Mouse (Mus musculus) hindbrain, embryonic 12.5 days (tissue): ENCODE data around the gene Fkbp8. TPM values are rescaled to one million over a fixed set of nuclear protein-coding genes. Genes with fewer than 3 reads are reported as not detected.
A peak's percentile ranks its signal among the peaks of the same experiment; 100 is the strongest.

ENCODE experiments used
- ATAC-seq: fragments of 200-750 bp; cut with Nextera tagmentation; 2 replicates; pipeline ENCODE4 v1.8.0; 2017; ENCODE audit warnings: moderate TSS enrichment; ENCODE audit not compliant: low FRiP score
- H3K27ac ChIP-seq: fragments of 300-500 bp; sonication (generic); 2 replicates; pipeline ENCODE4 v1.5.1; 2016; ENCODE audit warnings: mild to moderate bottlenecking
- H3K27me3 ChIP-seq: fragments of 300-500 bp; sonication (generic); 2 replicates; pipeline ENCODE4 v1.6.1; 2016; ENCODE audit warnings: mild to moderate bottlenecking
- H3K36me3 ChIP-seq: fragments of 300-500 bp; sonication (generic); 2 replicates; pipeline ENCODE4 v1.6.1; 2016; ENCODE audit warnings: mild to moderate bottlenecking
- H3K4me1 ChIP-seq: fragments of 300-500 bp; sonication (generic); 2 replicates; pipeline ENCODE4 v1.6.1; 2016
- H3K4me2 ChIP-seq: fragments of 300-500 bp; sonication (generic); replicated peaks from 2 replicates; pipeline ENCODE4 v1.6.1; 2016; ENCODE audit warnings: mild to moderate bottlenecking
- H3K4me3 ChIP-seq: fragments of 300-500 bp; sonication (generic); 2 replicates; pipeline ENCODE4 v1.5.1; 2016; ENCODE audit warnings: mild to moderate bottlenecking
- H3K9ac ChIP-seq: fragments of 300-500 bp; sonication (generic); 2 replicates; pipeline ENCODE4 v1.6.1; 2016; ENCODE audit warnings: mild to moderate bottlenecking, moderate library complexity
- H3K9me3 ChIP-seq: fragments of 300-500 bp; sonication (generic); replicated peaks from 2 replicates; pipeline ENCODE4 v1.6.1; 2016; ENCODE audit warnings: mild to moderate bottlenecking
- WGBS: fragments of 180-500 bp; shearing (Covaris S2); methylation state at CpG from one replicate; pipeline ENCODE4 v1.1.7; 2016; 5-methylcytosine and 5-hydroxymethylcytosine counted together
- polyA plus RNA-seq: library from polyadenylated mRNA; unstranded; fragments of >200 nt; fragmentation: Nextera tagmentation; extraction: Ambion mirVana; gene quantifications from 2 replicates; pipeline ENCODE4 v1.2.1, GENCODE M21; 2016

Fkbp8 gene
- polyA plus RNA-seq: 313 and 334 TPM in 2 replicates

DNA sequence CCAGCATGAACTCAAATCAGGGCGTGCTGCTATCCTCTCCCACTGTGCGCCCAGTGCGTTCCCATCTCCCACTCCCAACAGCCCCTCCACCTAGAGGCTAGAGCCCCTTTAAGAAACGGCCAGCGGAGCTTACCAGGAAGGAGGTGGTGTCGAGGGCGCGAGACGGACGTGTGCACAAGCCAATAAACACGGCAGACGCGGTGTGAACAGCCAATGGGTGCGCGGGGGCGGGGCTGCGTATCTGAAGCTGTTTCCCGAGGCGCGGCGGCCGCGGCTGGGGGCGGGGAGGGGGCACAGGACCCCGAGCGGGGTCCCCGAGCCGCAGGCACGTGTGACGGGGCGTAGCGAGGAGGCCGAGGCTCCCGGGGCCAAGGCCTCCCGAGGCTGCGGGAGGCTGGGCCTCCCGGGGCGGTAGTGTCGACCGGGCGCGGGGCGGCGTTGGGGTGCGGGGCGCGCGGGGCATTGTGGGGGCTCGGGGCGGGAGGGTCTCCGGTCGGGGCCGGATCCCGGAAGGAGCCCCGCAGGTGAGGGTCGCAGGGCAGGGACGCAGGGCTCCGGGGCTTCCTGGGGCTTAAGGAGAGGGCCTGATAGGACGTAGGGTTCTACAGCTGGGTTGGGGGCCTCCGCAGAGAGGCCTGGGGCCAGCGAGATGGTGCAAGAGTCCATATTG is at the start of gene Fkbp8, which contains the start of gene Kxd1:
Gene Fkbp8 (plus strand): TSS at position 213 of the 670 bp plus-strand sequence.
Gene Kxd1 (minus strand): TSS at position 445 of the 670 bp plus-strand sequence.
- peak; percentile 94 for ATAC-seq

DNA sequence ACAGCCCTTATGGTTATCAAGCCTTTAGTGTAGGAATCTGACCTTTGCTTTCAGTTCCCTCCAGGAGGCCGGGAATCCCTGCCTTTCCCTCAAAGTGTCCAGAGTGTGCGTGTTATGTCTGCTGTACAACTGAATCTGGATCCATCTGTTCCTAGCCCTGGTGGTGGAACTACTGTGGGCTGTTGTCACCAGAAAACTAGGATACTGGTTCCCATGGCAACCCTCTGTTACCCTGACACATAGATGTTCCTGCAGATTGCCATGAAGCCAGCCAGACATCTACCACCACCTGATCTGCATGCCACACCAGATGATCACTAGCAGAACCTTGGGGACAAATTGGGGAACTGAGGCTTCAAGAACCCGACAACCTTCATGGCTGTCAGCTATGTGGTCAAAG is 45.6 kb upstream of the Fkbp8 start:
- 66% methylated on average over 3 of the region's 3 CpGs for WGBS
- ATAC-seq: no peak
- Histone ChIP-seq H3K9ac (no peak overlapping the region), H3K27me3 (peaks cover 78% of the 10 kb centered on the region), H3K27ac (no peak overlapping the region), H3K36me3 (no peaks in the 10 kb centered on the region), H3K4me1 (peaks cover 7% of the 10 kb centered on the region), H3K4me2 (no peak overlapping the region), H3K9me3 (no peaks in the 10 kb centered on the region), H3K4me3 (no peak overlapping the region)

More for the DNA sequence above, at the start of gene Fkbp8, which contains the start of gene Kxd1:
- H3K27me3 ChIP-seq: no peaks in the 10 kb centered on the region
- WGBS: under 1% methylated on average over 61 of the region's 61 CpGs
- H3K4me2 ChIP-seq: peak within 1 kb of the TSS; percentile 77
- peaks cover 29% of the 10 kb centered on the region for H3K36me3 ChIP-seq
- H3K4me1 ChIP-seq: peaks cover 33% of the 10 kb centered on the region
- peak within 1 kb of the TSS; percentile 67 for H3K4me3 ChIP-seq
- H3K9me3 ChIP-seq: no peaks in the 10 kb centered on the region
- H3K9ac ChIP-seq: peak within 1 kb of the TSS; percentile 92
- peak within 1 kb of the TSS; percentile 89 for H3K27ac ChIP-seq

GRCm38 (mm10) chr8:70482943-70483342 is 44.6 kb upstream of the Fkbp8 start:
- no peak overlapping the region for H3K4me3 ChIP-seq
- peaks cover 14% of the 10 kb centered on the region for H3K4me1 ChIP-seq
- no peak overlapping the region for H3K27ac ChIP-seq
- no peak overlapping the region for H3K4me2 ChIP-seq
- H3K9ac ChIP-seq: no peak overlapping the region
- no peak for ATAC-seq
- 56% methylated on average over 2 of the region's 2 CpGs for WGBS
- H3K27me3 ChIP-seq: peaks cover 83% of the 10 kb centered on the region
- H3K36me3 ChIP-seq: no peaks in the 10 kb centered on the region
- no peaks in the 10 kb centered on the region for H3K9me3 ChIP-seq

GRCm38 (mm10) chr8:70486191-70486681 is 41.3 kb upstream of the Fkbp8 start:
- 51% methylated on average over 7 of the region's 7 CpGs for WGBS
- no peak overlapping the region for H3K27ac ChIP-seq
- peaks cover 98% of the 10 kb centered on the region for H3K27me3 ChIP-seq
- H3K4me3 ChIP-seq: peak overlapping the region; percentile 45; the same call in 1 of the 2 replicates
- no peaks in the 10 kb centered on the region for H3K9me3 ChIP-seq
- no peak for ATAC-seq
- H3K4me1 ChIP-seq: peaks cover 33% of the 10 kb centered on the region
- no peaks in the 10 kb centered on the region for H3K36me3 ChIP-seq
- peak overlapping the region; percentile 70 for H3K4me2 ChIP-seq
- peak overlapping the region; percentile 69; the same call in 1 of the 2 replicates for H3K9ac ChIP-seq

- peak within 1 kb of the TSS; percentile 69 for H3K9ac ChIP-seq
- H3K27me3 ChIP-seq: peaks cover 99% of the 10 kb centered on the region
- H3K9me3 ChIP-seq: no peaks in the 10 kb centered on the region
- H3K4me2 ChIP-seq: peak within 1 kb of the TSS; percentile 70
- H3K27ac ChIP-seq: no peak within 1 kb of the TSS
- H3K4me3 ChIP-seq: peak within 1 kb of the TSS; percentile 45
- peaks cover 33% of the 10 kb centered on the region for H3K4me1 ChIP-seq
- 3% methylated on average over 33 of the region's 33 CpGs for WGBS
- no peaks in the 10 kb centered on the region for H3K36me3 ChIP-seq
- peak; percentile 51; the same call in 1 of the 2 replicates for ATAC-seq
Measured at GRCm38 (mm10) chr8:70486941-70487520, 40.5 kb upstream of the Fkbp8 start, which contains the start of gene Tmem59l. Gene Tmem59l (minus strand): TSS chr8:70487358.

GRCm38 (mm10) chr8:70487993-70488796 is 39.3 kb upstream of the Fkbp8 start:
- no peak for ATAC-seq
- H3K4me3 ChIP-seq: peak overlapping the region; percentile 25
- peaks cover 100% of the 10 kb centered on the region for H3K27me3 ChIP-seq
- no peaks in the 10 kb centered on the region for H3K36me3 ChIP-seq
- peaks cover 44% of the 10 kb centered on the region for H3K4me1 ChIP-seq
- H3K9ac ChIP-seq: 0 out of 2 replicates have a peak overlapping the region, but pooled peaks have one; percentile 39
- no peaks in the 10 kb centered on the region for H3K9me3 ChIP-seq
- H3K4me2 ChIP-seq: peak overlapping the region; percentile 70
- no peak overlapping the region for H3K27ac ChIP-seq
- WGBS: 1% methylated on average over 55 of the region's 55 CpGs

DNA sequence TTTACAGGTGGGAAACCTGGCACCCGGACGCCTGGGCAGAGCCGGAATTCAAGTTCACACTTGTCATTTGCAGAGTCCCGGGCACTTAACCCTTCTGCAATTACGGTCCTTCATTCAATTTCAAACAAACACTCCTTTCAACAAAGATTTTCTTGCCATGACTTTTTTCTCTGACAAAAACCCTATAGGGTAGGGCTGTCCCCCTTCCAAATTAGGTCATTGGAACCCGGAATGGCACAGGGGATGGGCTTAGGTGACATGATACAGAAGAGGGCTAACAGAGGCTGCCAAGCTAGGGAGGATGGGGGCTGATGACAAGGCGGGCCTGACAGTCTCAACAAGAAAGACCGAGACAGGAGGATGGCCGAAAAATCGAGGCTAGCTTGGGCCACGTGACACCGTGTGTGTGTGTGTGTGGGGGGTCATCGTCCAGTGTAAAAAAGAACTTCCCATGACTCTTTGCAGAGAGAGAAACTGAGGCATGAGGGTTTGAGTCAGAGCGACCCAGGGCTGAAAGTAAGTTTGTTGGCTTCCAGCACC is 38.5 kb upstream of the Fkbp8 start:
- 3% methylated on average over 14 of the region's 14 CpGs for WGBS
- Histone ChIP-seq H3K9ac (no peak overlapping the region), H3K27ac (no peak overlapping the region), H3K9me3 (no peaks in the 10 kb centered on the region), H3K4me2 (peak overlapping the region; percentile 70), H3K4me3 (peak overlapping the region; percentile 20; the same call in 1 of the 2 replicates), H3K27me3 (peaks cover 100% of the 10 kb centered on the region), H3K4me1 (peaks cover 52% of the 10 kb centered on the region), H3K36me3 (no peaks in the 10 kb centered on the region)
- ATAC-seq: no peak

GRCm38 (mm10) chr8:70489576-70489975 is 37.9 kb upstream of the Fkbp8 start:
- Histone ChIP-seq H3K9me3 (no peaks in the 10 kb centered on the region), H3K9ac (0 out of 2 replicates have a peak overlapping the region, but pooled peaks have one; percentile 2), H3K27me3 (peaks cover 100% of the 10 kb centered on the region), H3K4me1 (peaks cover 57% of the 10 kb centered on the region), H3K4me2 (peak overlapping the region; percentile 39), H3K4me3 (peak overlapping the region; percentile 20), H3K36me3 (no peaks in the 10 kb centered on the region), H3K27ac (no peak overlapping the region)
- ATAC-seq: no peak
- 1% methylated on average over 37 of the region's 41 CpGs for WGBS

DNA sequence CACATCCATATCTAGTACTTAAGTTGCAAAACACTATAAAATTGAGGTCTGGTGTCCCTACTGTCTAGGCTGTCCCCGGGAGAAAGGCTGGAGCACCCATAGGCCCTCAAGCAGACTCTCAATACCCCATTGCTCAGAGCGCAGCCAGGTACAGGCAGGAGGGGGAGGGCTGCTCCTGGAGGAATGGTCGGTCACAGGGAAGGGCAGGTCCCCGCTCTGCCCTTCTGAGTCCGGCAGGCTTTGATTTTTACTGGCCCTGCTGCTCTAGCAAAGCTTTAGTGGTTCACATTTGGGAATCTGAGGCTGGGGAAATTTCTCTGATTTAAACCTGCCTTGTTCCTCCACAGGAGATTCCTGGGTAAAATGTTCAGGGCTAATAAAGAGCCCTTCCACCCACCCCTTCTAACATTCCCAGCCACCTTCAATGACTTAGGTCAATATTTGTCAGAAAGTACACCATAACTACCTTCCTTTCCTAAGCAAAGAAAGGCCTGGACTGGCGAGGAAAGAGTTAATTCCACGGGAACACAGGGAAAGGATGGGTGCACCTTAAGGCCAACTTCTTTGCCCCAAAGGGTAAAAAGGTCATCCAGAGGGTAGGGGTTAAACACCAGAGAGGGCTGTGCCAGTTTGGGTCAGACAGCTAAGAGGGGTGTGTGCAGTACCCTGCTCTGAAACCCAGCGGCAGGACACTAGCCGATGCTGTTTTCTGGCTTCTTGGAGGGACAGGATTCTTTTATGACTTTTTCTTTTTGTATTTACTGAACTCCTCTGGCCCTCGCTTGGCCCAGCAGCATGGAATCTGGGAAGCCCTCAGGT is 37.3 kb upstream of the Fkbp8 start:
- Histone ChIP-seq H3K4me2 (no peak overlapping the region), H3K36me3 (no peaks in the 10 kb centered on the region), H3K9ac (no peak overlapping the region), H3K27ac (no peak overlapping the region), H3K4me3 (0 out of 2 replicates have a peak overlapping the region, but pooled peaks have one; percentile 20), H3K27me3 (peaks cover 100% of the 10 kb centered on the region), H3K4me1 (peaks cover 64% of the 10 kb centered on the region), H3K9me3 (no peaks in the 10 kb centered on the region)
- whole genome bisulfite sequencing: 7% methylated on average over 10 of the region's 10 CpGs
- no peak for ATAC-seq

DNA sequence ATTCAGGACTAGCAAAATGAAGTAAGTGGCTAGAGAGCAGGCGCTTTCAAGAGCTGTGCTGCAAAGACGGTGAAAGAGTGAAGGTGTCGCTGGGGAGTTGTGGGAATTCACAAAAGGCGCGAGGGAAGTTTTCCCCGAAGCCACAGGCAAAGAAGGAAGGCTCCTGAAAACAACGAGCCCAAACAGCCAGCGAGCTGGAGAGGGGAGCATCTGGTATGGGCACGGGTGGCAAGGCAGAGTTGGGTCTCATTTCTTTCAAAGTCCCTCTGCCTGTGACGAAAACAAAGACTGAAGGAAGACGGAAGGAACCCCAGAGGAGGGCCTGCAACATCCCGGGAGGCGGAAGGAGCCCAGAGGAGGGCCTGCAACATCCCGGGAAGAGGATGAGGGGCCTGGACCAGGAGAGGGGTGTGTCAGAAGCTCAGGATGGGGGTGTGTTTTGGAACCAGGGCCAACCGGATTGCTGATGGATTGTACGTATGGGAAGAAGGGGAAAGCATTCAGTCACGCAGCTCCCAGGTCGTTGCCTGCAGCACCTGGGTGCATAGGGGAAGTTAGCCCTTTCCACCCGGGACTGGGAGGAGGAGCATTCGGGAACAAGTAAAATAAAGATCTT is 36.5 kb upstream of the Fkbp8 start:
- Histone ChIP-seq H3K36me3 (no peaks in the 10 kb centered on the region), H3K27ac (no peak overlapping the region), H3K4me3 (0 out of 2 replicates have a peak overlapping the region, but pooled peaks have one; percentile 1), H3K9ac (no peak overlapping the region), H3K4me1 (peaks cover 70% of the 10 kb centered on the region), H3K9me3 (no peaks in the 10 kb centered on the region), H3K27me3 (peaks cover 100% of the 10 kb centered on the region), H3K4me2 (no peak overlapping the region)
- WGBS: 1% methylated on average over 20 of the region's 20 CpGs
- no peak for ATAC-seq
